Mouse (Mus musculus): ENCODE data around the gene Trim71.

Trim71 gene

GRCm38 (mm10) chr9:114486808-114487207 lies 77.4 kb downstream of the Trim71 start:
- in situ Hi-C loops (cut with MseI, MboI) = no loop called here

- in situ Hi-C loops (cut with MseI, MboI) = no loop called here
Measured at GRCm38 (mm10) chr9:114484771-114485170, 79.4 kb downstream of the Trim71 start.

GRCm38 (mm10) chr9:114480940-114481339 lies 83.2 kb downstream of the Trim71 start:
- in situ Hi-C loops (cut with MseI, MboI) = no loop called here

GRCm38 (mm10) chr9:114477019-114477418 lies 87.2 kb downstream of the Trim71 start:
- in situ Hi-C loops (cut with MseI, MboI) = no loop called here

- in situ Hi-C loops (cut with MseI, MboI) = no loop called here
Measured at GRCm38 (mm10) chr9:114471892-114472291, 92.3 kb downstream of the Trim71 start.

GRCm38 (mm10) chr9:114468701-114469100 lies 95.5 kb downstream of the Trim71 start:
- in situ Hi-C loops (cut with MseI, MboI) = no loop called here

GRCm38 (mm10) chr9:114468217-114468616 lies 96.0 kb downstream of the Trim71 start:
- in situ Hi-C loops (cut with MseI, MboI) = no loop called here

- in situ Hi-C loops (cut with MseI, MboI) = no loop called here
Measured at GRCm38 (mm10) chr9:114466871-114467270, 97.3 kb downstream of the Trim71 start.

GRCm38 (mm10) chr9:114465442-114465841 lies 98.7 kb downstream of the Trim71 start:
- in situ Hi-C loops (cut with MseI, MboI) = no loop called here

GRCm38 (mm10) chr9:114462569-114462968 lies 101.6 kb downstream of the Trim71 start:
- in situ Hi-C loops (cut with MseI, MboI) = no loop called here

- in situ Hi-C loops (cut with MseI, MboI) = no loop called here
Measured at GRCm38 (mm10) chr9:114458436-114458835, 105.7 kb downstream of the Trim71 start.

Data from mouse trophoblast stem cell (cell line).